Mouse (Mus musculus) thymus, adult 2 months (tissue): Measurements from ENCODE around the gene Btc.

Source experiments
- CTCF ChIP-seq: fragments of 200-500 bp; IDR thresholded peaks from 2 replicates; pipeline ENCODE4 v1.5.1; 2012; ENCODE audit warnings: mild to moderate bottlenecking, control low read depth, low read length, moderate library complexity, borderline replicate concordance; ENCODE audit not compliant: control insufficient read depth, poor library complexity, insufficient read depth; ENCODE audit errors: extremely low read depth
- POLR2A ChIP-seq: fragments of 200-500 bp; IDR thresholded peaks from 2 replicates; pipeline ENCODE4 v1.6.1; 2012; ENCODE audit warnings: mild to moderate bottlenecking, low read length, control low read depth, moderate library complexity; ENCODE audit not compliant: control insufficient read depth, poor library complexity, insufficient read depth; ENCODE audit errors: extremely low read depth

GRCm38 (mm10) chr5:91332079-91332865, 70.5 kb downstream of the Btc start:
- no peak for TF ChIP-seq CTCF
- TF ChIP-seq POLR2A: no peak
